Mouse (Mus musculus) layer of hippocampus, adult 2 months (tissue): ENCODE measurements around the gene Engase. TPM values are rescaled to one million over a fixed set of nuclear protein-coding genes. Genes with fewer than 3 reads are reported as not detected.
A peak's percentile ranks its signal among the peaks of the same experiment; 100 is the strongest.

ENCODE experiments used
- DNase-seq, 2 experiments: peaks; one replicate each; pipeline ENCODE4 v3.0.0; 2022; ENCODE audit warnings: low spot score in 2 of 2
- H3K27ac ChIP-seq: fragments of 200-600 bp; 2 replicates; pipeline ENCODE4 v1.8.1; 2022
- H3K4me3 ChIP-seq: fragments of 200-600 bp; 2 replicates; pipeline ENCODE4 v1.8.1; 2022; ENCODE audit warnings: mild to moderate bottlenecking
- CTCF ChIP-seq: fragments of 200-600 bp; conservative IDR thresholded peaks from 2 replicates; pipeline ENCODE4 v1.8.1; 2022; ENCODE audit warnings: antibody characterized with exemption, mild to moderate bottlenecking, moderate library complexity
- total RNA-seq, 2 experiments: library from RNA; stranded (reverse); gene quantifications; 2 replicates each; pipeline ENCODE4 v1.2.3; 2021

Engase gene
- total RNA-seq, 2 experiments from 2014 or later, result 14.8 TPM

DNA sequence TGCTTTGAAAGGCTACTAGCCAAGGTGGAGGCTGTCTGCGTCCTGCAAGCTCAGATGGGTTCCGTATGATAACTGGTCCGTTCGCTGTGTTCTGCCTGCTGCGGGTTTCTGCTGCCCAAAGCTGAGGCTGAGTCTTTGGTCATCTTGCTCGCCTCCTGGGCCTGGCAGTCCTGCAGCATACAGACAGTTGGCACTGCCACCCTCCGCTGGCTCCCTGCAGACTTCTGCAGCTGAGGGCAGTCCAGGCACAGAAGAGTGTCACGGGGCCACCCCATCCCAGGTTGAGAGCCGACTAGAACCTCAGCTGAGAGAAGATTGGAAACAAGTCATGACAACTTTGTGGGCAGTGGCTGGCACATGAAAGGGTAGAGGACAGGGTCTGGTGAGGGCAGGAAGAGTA, 52.1 kb downstream of the Engase start:
- Histone ChIP-seq H3K27ac (no peak overlapping the region), H3K4me3 (no peak overlapping the region)
- no peak for TF ChIP-seq CTCF
- DNase-seq, result no peak

GRCm38 (mm10) chr11:118530313-118530712, 53.7 kb downstream of the Engase start:
- Histone ChIP-seq H3K4me3 (no peak overlapping the region), H3K27ac (no peak overlapping the region)
- DNase-seq, result no peak
- no peak for TF ChIP-seq CTCF

DNA sequence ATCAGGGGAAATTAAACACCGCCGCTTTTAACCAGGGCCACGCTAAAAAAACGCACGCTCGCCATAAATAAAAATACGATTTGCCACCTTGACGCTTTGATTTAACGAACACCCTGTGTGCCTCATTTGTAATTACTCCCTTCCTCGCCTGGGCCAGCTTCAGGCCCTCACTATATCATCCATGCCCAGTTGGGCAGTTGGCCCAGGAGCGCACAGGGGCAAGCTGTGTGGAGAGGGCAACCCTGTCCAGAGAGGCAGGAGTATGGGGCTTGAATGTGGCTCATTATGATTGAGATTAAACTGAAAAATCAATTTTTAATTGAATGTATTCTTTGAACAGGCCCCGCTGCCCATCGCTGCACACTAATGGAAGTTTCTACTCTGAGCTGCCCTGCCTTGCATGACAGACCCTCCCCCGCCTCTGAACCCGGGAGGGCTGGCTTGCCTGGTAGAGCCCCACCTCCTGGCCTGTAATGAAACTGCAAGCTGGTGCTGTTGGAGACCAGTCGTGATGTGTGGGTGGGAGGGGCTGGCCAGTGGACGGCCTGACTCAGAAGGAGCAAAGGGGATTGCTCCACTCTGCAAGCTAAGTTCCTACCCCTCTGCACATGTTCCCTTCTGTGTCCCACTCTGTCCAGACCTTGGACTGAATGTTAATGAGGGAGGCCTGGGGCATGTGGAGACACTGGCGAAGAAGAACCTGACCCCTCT, 57.9 kb downstream of the Engase start:
- TF ChIP-seq CTCF, result peak; percentile 75
- no peak overlapping the region for H3K4me3 ChIP-seq
- no peak for DNase-seq
- no peak overlapping the region for H3K27ac ChIP-seq

DNA sequence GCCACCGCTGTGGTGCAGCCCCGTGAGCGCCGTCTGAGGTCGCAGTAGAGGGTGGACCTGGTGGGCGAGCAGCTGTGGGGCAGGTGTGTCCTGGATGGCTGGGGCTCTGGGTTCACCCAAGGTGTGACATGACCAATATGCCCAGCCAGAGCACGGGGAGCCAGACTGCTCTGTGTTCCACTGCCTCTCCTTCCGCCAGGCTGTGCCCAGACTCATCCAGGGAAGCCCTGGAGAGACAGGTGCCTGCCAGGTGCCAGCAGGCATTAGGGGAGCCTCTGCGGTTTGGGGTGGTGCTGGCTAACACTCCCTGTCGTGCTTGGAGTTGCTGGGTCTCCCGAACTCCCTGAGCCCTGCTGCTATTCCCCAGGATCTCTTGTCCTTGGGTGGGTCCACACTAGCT, 61.4 kb downstream of the Engase start:
- H3K4me3 ChIP-seq, result no peak overlapping the region
- TF ChIP-seq CTCF, result no peak
- H3K27ac ChIP-seq, result no peak overlapping the region
- DNase-seq, result no peak

Other genes starting within 250 kb of the Engase start
- gene Cyth1, start 228.2 kb upstream of the Engase start, total RNA-seq, result 100 to 1,000 TPM; 101 to 108 TPM
- gene Usp36, start 186.6 kb upstream of the Engase start, total RNA-seq, result 10 to 100 TPM; 26.5 to 28.5 TPM
- 1 to 10 TPM; 1.1 to 1.6 TPM for gene Cep295nl, start 134.3 kb upstream of the Engase start, total RNA-seq
- 100 to 1,000 TPM; 168 to 196 TPM for gene Timp2, start 121.1 kb upstream of the Engase start, total RNA-seq
- gene Lgals3bp, start 74.7 kb upstream of the Engase start, total RNA-seq, result 10 to 100 TPM; 17.8 to 18.3 TPM
- 10 to 100 TPM; 38.0 to 40.5 TPM for gene Cant1, start 57.7 kb upstream of the Engase start, total RNA-seq
- gene C1qtnf1, start 48.6 kb upstream of the Engase start, total RNA-seq, result 1 to 10 TPM; 3.0 to 3.9 TPM